Mouse (Mus musculus) kidney, adult 9 months (tissue): Measurements from ENCODE around the gene Polr3f.

ENCODE experiments used
- DNase-seq: peaks from one replicate; pipeline ENCODE4 v3.0.0; 2022

The Polr3f gene

GRCm38 (mm10) chr2:144526981-144527820 is at the start of gene Polr3f, which contains the start of gene Dzank1:
Gene Polr3f (plus strand): TSS chr2:144527718.
Gene Dzank1 (minus strand): TSS chr2:144527414.
- DNase-seq, result peak; percentile 99

- DNase-seq, result peak; percentile 9
Observed at GRCm38 (mm10) chr2:144479421-144479820, 48.1 kb upstream of the Polr3f start.

GRCm38 (mm10) chr2:144484084-144484483 is 43.4 kb upstream of the Polr3f start:
- no peak for DNase-seq

- DNase-seq, result no peak
Observed at GRCm38 (mm10) chr2:144485439-144485838, 42.1 kb upstream of the Polr3f start.

- no peak for DNase-seq
Observed at GRCm38 (mm10) chr2:144487476-144487875, 40.0 kb upstream of the Polr3f start.

- DNase-seq, result no peak
Observed at GRCm38 (mm10) chr2:144489342-144489741, 38.2 kb upstream of the Polr3f start.

- no peak for DNase-seq
Observed at GRCm38 (mm10) chr2:144502134-144502533, 25.4 kb upstream of the Polr3f start.

- no peak for DNase-seq
Observed at GRCm38 (mm10) chr2:144514619-144515018, 12.9 kb upstream of the Polr3f start.

GRCm38 (mm10) chr2:144519772-144520171 is 7.7 kb upstream of the Polr3f start:
- DNase-seq, result no peak

- no peak for DNase-seq
Observed at GRCm38 (mm10) chr2:144525856-144526255, 1.7 kb upstream of the Polr3f start.

GRCm38 (mm10) chr2:144527821-144528174 is 280 bp downstream of the Polr3f start:
- no peak for DNase-seq

- DNase-seq, result peak; percentile 45
Observed at GRCm38 (mm10) chr2:144537123-144537522, 9.6 kb downstream of the Polr3f start.

GRCm38 (mm10) chr2:144541246-144541645 is 13.7 kb downstream of the Polr3f start:
- no peak for DNase-seq

- DNase-seq, result peak; percentile 28
Observed at GRCm38 (mm10) chr2:144543670-144544069, 16.2 kb downstream of the Polr3f start.

- peak; percentile 80 for DNase-seq
Observed at GRCm38 (mm10) chr2:144544630-144545029, 17.1 kb downstream of the Polr3f start.

- peak; percentile 58 for DNase-seq
Observed at GRCm38 (mm10) chr2:144545061-144545460, 17.5 kb downstream of the Polr3f start.

GRCm38 (mm10) chr2:144545481-144545880 is 18.0 kb downstream of the Polr3f start:
- peak; percentile 91 for DNase-seq

GRCm38 (mm10) chr2:144547559-144547958 is 20.0 kb downstream of the Polr3f start:
- DNase-seq, result no peak

- peak; percentile 78 for DNase-seq
Observed at GRCm38 (mm10) chr2:144550529-144550928, 23.0 kb downstream of the Polr3f start, which contains the start of gene Rbbp9. Gene Rbbp9 (minus strand): TSS chr2:144550869.

GRCm38 (mm10) chr2:144553905-144554304 is 26.4 kb downstream of the Polr3f start:
- DNase-seq, result no peak

- no peak for DNase-seq
Observed at GRCm38 (mm10) chr2:144555286-144555819, 27.8 kb downstream of the Polr3f start.

GRCm38 (mm10) chr2:144555820-144556552 is 28.5 kb downstream of the Polr3f start, which contains the start of gene Sec23b:
Gene Sec23b (plus strand): TSS chr2:144556229.
- DNase-seq, result peak; percentile 99

GRCm38 (mm10) chr2:144588723-144589122 is 61.2 kb downstream of the Polr3f start:
- no peak for DNase-seq
